Mouse (Mus musculus) cortical plate, adult 2 months (tissue): Measurements from ENCODE around the gene Tmem25. TPM values are rescaled to one million over a fixed set of nuclear protein-coding genes. Genes with fewer than 3 reads are reported as not detected.
A peak's percentile ranks its signal among the peaks of the same experiment; 100 is the strongest.

ENCODE experiments used
- H3K27ac ChIP-seq: fragments of 200-500 bp; 2 replicates; pipeline ENCODE4 v1.5.1; 2012; ENCODE audit warnings: low read length, control low read depth, inconsistent platforms; ENCODE audit not compliant: insufficient read depth
- H3K4me1 ChIP-seq: fragments of 200-500 bp; 2 replicates; pipeline ENCODE4 v1.6.1; 2011; ENCODE audit warnings: low read length; ENCODE audit not compliant: control insufficient read depth, insufficient read depth
- H3K4me3 ChIP-seq: fragments of 200-500 bp; 2 replicates; pipeline ENCODE4 v1.5.1; 2011; ENCODE audit warnings: mild to moderate bottlenecking, low read length, control low read depth; ENCODE audit not compliant: insufficient read depth
- CTCF ChIP-seq: fragments of 200-500 bp; IDR thresholded peaks from 2 replicates; pipeline ENCODE4 v1.5.1; 2011; ENCODE audit warnings: mild to moderate bottlenecking, control low read depth, low read length; ENCODE audit not compliant: insufficient read depth; ENCODE audit errors: extremely low read depth
- POLR2A ChIP-seq: fragments of 200-500 bp; IDR thresholded peaks from 2 replicates; pipeline ENCODE4 v1.6.1; 2011; ENCODE audit warnings: mild to moderate bottlenecking, low read length, control low read depth; ENCODE audit not compliant: insufficient read depth; ENCODE audit errors: extremely low read depth
- polyA plus RNA-seq: library from polyadenylated mRNA; depleted of rRNA; stranded (reverse); fragments of >200 nt; gene quantifications from 2 replicates; pipeline ENCODE4 v1.2.3, GENCODE M21; 2012; rRNA removed

The Tmem25 gene
- polyA plus RNA-seq: 111 and 117 TPM in 2 replicates

DNA sequence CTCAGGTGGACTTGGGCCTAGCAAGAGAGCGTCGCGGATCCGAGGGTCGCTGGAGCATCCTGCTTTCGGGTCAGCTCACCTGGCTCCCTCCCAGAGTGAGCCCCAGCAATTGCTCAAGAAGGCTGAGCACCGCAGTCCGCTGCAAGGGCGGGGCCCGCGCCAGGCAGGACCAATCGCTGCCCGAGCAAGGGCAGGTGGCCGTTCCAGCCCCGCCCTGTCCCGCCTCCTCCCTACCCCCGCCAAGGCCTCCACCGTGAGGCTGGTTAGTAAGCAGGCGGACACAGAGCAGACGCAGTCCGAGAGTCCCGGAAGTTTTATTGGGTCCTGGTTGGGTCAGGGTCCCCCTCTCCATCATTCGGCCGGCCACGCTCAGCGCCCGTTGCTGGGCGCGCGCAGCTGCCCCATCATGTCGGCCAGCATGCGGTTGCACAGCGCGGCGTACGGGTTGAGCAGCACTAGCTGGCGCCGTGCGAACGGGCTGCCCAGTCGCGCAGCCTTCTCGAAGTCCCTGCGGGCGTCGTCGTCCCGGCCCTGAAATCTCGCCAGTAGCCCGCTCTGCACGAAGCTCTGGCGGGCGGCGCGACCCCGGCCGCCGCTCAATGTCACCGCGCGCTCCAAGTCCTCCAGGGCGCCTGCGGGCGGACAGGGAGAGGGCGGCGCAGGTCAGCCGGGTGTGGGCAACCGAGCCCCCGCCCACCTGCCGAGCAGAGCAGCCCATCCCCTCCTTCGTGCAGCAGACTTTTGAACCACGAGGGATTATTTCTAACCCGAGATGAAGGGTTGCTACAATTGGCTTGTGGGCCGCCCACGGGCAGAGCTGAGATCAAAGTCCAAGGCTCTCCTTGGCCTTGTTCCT, at the start of gene Tmem25:
Gene Tmem25, minus strand, starts transcription at position 206 of the 856 bp plus-strand sequence.
- Histone ChIP-seq H3K4me1 (no peaks in the 10 kb centered on the region), H3K4me3 (peak within 1 kb of the TSS; percentile 96)
- TF ChIP-seq CTCF (no peak), POLR2A (peak; percentile 81; the same call in 1 of the 2 replicates)

GRCm38 (mm10) chr9:44847446-44847845, 48.3 kb upstream of the Tmem25 start:
- TF ChIP-seq POLR2A: no peak
- no peak for TF ChIP-seq CTCF
- H3K4me3 ChIP-seq: no peak overlapping the region
- no peaks in the 10 kb centered on the region for H3K4me1 ChIP-seq
- no peak overlapping the region for H3K27ac ChIP-seq

More for the DNA sequence above, at the start of gene Tmem25:
- H3K27ac ChIP-seq: peak within 1 kb of the TSS; percentile 26; the same call in 1 of the 2 replicates

DNA sequence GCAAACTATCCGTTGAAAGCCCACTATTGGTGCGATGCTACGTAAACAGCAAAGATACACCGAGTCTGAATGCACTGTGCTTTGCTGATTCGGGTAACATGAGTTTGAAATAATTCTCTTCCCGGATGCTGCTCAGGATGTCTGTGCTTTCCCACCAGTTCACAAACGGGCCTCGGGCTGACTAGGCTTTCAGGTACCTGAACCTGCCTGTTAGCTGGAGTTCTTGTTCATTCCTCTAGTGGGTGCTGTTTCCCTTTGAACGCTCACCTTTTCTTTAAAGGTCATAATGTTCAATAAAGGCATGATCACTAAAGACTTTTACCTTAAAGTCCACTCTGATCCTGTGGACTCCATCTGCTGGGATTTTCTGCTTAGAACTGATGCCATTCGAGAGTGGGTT, 42.1 kb upstream of the Tmem25 start:
- Histone ChIP-seq H3K4me3 (no peak overlapping the region), H3K27ac (no peak overlapping the region), H3K4me1 (no peaks in the 10 kb centered on the region)
- TF ChIP-seq CTCF (peak; percentile 52), POLR2A (no peak)

DNA sequence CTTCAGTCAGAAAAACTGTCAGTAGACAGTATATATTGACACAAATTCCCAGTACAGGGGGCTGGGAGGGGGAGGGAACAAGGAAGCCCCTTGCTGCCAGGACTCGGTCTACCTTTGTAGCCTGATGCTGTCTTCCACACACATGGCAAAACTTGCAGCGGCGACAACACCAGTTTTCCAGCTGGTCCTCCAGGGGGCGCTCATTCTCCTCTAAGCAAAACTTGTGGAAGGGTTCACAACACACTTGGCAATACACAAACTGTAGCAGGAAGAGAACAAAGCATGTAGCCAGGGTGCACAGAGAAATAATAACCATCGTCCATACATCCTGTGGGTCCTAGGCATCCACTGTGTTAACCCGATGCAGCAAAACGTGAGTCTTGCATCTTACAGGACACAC, 37.3 kb upstream of the Tmem25 start:
- H3K4me3 ChIP-seq: no peak overlapping the region
- no peak for TF ChIP-seq POLR2A
- TF ChIP-seq CTCF: peak; percentile 67
- no peak overlapping the region for H3K27ac ChIP-seq
- no peaks in the 10 kb centered on the region for H3K4me1 ChIP-seq

- Histone ChIP-seq H3K4me1 (peaks cover 6% of the 10 kb centered on the region), H3K4me3 (no peak overlapping the region), H3K27ac (no peak overlapping the region)
- TF ChIP-seq POLR2A (no peak), CTCF (no peak)
These were observed 33.2 kb upstream of the Tmem25 start for GRCm38 (mm10) chr9:44832356-44832755.

DNA sequence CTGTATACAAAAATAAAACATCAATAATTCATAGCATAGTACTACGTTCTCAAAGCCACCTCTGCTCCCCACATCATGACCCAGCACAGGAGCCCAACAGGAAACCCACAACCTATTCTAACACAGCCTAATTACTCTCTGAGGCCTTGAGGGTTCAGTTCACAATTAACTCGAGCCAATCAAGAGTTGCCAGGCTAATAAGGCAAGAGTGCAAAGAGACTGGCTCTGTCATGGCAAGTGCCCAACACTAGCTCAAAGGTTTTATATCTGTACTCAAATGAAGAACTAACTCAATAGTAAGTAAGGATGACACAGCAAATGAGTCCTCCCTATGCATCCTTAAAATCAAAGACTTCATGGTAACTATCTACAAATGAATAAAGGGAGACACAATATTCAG, 31.4 kb upstream of the Tmem25 start:
- H3K4me3 ChIP-seq: no peak overlapping the region
- TF ChIP-seq CTCF (no peak), POLR2A (no peak)
- peaks cover 6% of the 10 kb centered on the region for H3K4me1 ChIP-seq
- H3K27ac ChIP-seq: no peak overlapping the region

DNA sequence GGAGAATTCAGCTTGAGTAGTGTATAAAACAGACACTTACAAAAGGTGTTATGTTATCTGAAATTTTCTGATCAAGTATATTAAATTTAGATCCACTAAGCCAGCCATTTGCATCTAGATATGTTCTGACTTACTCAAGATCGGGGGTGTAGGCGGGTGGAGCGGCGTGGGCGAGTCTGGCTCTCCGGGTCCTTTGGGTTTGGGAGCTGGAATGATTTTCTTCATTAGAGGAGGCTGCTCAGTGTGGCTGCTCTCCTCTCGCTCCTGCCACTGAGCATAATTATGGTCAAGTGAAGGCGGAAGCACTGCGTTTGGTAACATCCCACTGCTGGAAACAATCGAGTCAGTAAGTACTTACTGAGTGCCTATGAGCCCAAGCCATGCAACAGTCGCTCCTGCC, 29.8 kb upstream of the Tmem25 start:
- H3K4me3 ChIP-seq: no peak overlapping the region
- H3K4me1 ChIP-seq: peaks cover 6% of the 10 kb centered on the region
- TF ChIP-seq POLR2A (no peak), CTCF (no peak)
- H3K27ac ChIP-seq: no peak overlapping the region

DNA sequence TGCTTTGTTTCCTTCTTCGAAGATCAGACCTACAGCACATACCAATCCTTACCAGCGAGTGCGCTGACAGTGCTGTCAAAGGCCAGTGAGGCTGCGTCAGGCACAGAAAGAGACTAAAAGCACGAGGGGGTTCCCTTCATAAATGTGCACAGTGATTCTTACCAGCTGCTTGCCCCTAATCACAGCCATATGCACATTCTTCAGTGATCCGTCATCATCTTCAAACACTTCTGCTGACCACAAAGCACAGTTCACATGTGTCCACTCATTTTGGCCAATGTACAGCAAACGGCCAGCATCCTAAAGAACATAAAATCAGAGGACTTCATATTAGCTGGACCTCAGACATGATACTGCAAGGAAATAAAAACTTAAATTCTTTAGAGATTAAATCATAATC, 27.6 kb upstream of the Tmem25 start:
- TF ChIP-seq CTCF: no peak
- TF ChIP-seq POLR2A: no peak
- peaks cover 6% of the 10 kb centered on the region for H3K4me1 ChIP-seq
- no peak overlapping the region for H3K27ac ChIP-seq
- no peak overlapping the region for H3K4me3 ChIP-seq

- peaks cover 3% of the 10 kb centered on the region; the same call in 1 of the 2 replicates for H3K4me1 ChIP-seq
- no peak overlapping the region for H3K4me3 ChIP-seq
- TF ChIP-seq CTCF: no peak
- no peak for TF ChIP-seq POLR2A
- no peak overlapping the region for H3K27ac ChIP-seq
These were observed 21.1 kb upstream of the Tmem25 start for GRCm38 (mm10) chr9:44819920-44820827.

GRCm38 (mm10) chr9:44817522-44817921, 18.4 kb upstream of the Tmem25 start:
- Histone ChIP-seq H3K27ac (no peak overlapping the region), H3K4me1 (peaks cover 3% of the 10 kb centered on the region; the same call in 1 of the 2 replicates), H3K4me3 (no peak overlapping the region)
- TF ChIP-seq POLR2A (no peak), CTCF (no peak)
